Mouse (Mus musculus) natural killer cell, adult 2 months (primary cell): Measurements from ENCODE around the gene Kdelc1.

ENCODE experiments used
- DNase-seq, 2 experiments: peaks; one replicate each; pipeline ENCODE4 v3.0.0; 2022; ENCODE audit warnings: low spot score in 2 of 2

Gene Kdelc1

DNA sequence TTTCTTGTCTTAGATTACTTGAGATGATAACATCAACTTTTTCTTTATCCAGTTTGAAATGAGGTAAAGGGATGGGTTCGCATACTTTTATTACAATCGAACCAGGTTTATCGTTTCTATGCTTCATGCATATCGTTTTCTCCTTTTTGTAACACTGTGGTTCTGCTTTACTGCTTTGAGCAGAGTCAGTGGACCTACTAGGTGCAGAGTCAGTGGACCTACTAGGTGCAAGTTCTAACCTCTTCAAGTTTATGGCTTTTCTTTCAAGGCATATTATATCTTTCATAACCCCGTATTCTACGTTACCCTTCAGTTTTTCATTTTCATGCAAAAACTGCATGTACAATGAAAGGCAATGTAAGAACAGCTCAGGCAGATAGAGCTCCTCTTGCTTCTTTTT, 55.2 kb downstream of the Kdelc1 start:
- no peak for DNase-seq

DNA sequence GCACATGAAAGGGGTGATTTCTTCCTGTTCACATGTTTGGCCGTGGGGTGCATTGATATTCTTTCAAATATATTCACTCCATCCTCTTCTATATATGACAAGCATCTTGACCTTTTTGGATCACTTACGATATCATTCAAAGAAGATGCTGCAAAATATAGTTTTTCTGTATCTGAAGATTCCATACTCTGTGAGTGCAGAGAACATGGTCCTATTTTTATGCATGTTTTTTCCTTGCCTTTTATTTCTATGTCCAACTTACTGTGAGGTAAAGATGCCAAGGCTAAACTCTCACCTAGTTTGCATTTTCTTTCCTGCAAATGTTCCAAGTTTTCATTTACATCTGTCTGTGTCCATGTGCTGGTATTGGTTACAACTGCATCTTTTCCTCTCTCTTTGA, 56.8 kb downstream of the Kdelc1 start, which contains the start of gene Gm8251:
Gm8251 (minus strand) TSS at position 101 of the 400 bp plus-strand sequence.
- DNase-seq, result no peak

GRCm38 (mm10) chr1:44057805-44058204, 60.8 kb downstream of the Kdelc1 start:
- DNase-seq, result no peak
